Mouse (Mus musculus): ENCODE measurements around the gene Serpina12. TPM values are rescaled to one million over a fixed set of nuclear protein-coding genes. Genes with fewer than 3 reads are reported as not detected.
A peak's percentile ranks its signal among the peaks of the same experiment; 100 is the strongest.

Serpina12 gene
- polyA plus RNA-seq, 3 experiments from 2014 or later = 0.09 to 0.25 TPM; not detected in 1

- ATAC-seq = peak; percentile 28
Measured at GRCm38 (mm10) chr12:104003238-104003612, 41.0 kb downstream of the Serpina12 start.

- no peak for ATAC-seq
Measured at GRCm38 (mm10) chr12:104002569-104003237, 41.5 kb downstream of the Serpina12 start.

GRCm38 (mm10) chr12:104000594-104000993, 43.6 kb downstream of the Serpina12 start:
- ATAC-seq = no peak

- ATAC-seq = no peak
Measured at GRCm38 (mm10) chr12:103999611-104000010, 44.6 kb downstream of the Serpina12 start.

GRCm38 (mm10) chr12:103996513-103996912, 47.7 kb downstream of the Serpina12 start:
- no peak for ATAC-seq

GRCm38 (mm10) chr12:103995292-103996072, 48.8 kb downstream of the Serpina12 start:
- ATAC-seq = peak; percentile 69

- ATAC-seq = no peak
Measured at GRCm38 (mm10) chr12:103992945-103993344, 51.3 kb downstream of the Serpina12 start.

GRCm38 (mm10) chr12:103989857-103990256, 54.4 kb downstream of the Serpina12 start, which contains the start of gene Serpina11:
Gene Serpina11 (minus strand): TSS chr12:103989957.
- ATAC-seq = no peak

- no peak for ATAC-seq
Measured at GRCm38 (mm10) chr12:103989514-103989767, 54.8 kb downstream of the Serpina12 start.

GRCm38 (mm10) chr12:103988754-103989513, 55.3 kb downstream of the Serpina12 start:
- ATAC-seq = no peak

- ATAC-seq = no peak
Measured at GRCm38 (mm10) chr12:103985868-103986267, 58.4 kb downstream of the Serpina12 start.

- no peak for ATAC-seq
Measured at GRCm38 (mm10) chr12:103984935-103985334, 59.3 kb downstream of the Serpina12 start.

- ATAC-seq = no peak
Measured at GRCm38 (mm10) chr12:103981646-103982360, 62.4 kb downstream of the Serpina12 start.

Other genes starting within 250 kb of the Serpina12 start
- not detected for gene Serpina1b, start 214.1 kb downstream of the Serpina12 start, polyA plus RNA-seq (2017; shearing (Covaris generic))
- not detected for gene Serpina1a, start 180.9 kb downstream of the Serpina12 start, polyA plus RNA-seq (2017; shearing (Covaris generic))
- gene Serpina1c, start 139.6 kb downstream of the Serpina12 start, polyA plus RNA-seq (2017; shearing (Covaris generic)) = not detected
- not detected for gene Serpina1e, start 85.5 kb downstream of the Serpina12 start, polyA plus RNA-seq (2017; shearing (Covaris generic))
- not detected for gene Serpina11, start 54.5 kb downstream of the Serpina12 start, polyA plus RNA-seq (2017; shearing (Covaris generic))
- gene Serpina9, start 30.7 kb downstream of the Serpina12 start, polyA plus RNA-seq (2017; shearing (Covaris generic)) = 10 to 100 TPM in 2 of 3 experiments, 1 to 10 TPM in 1; 5.2 to 13.1 (median 10.3) TPM
- not detected for gene Serpina5, start 56.7 kb upstream of the Serpina12 start, polyA plus RNA-seq (2017; shearing (Covaris generic))
- gene Serpina3a, start 68.3 kb upstream of the Serpina12 start, polyA plus RNA-seq (2017; shearing (Covaris generic)) = not detected
- gene Serpina3b, start 83.6 kb upstream of the Serpina12 start, polyA plus RNA-seq (2017; shearing (Covaris generic)) = not detected
- not detected for gene Serpina3c, start 109.4 kb upstream of the Serpina12 start, polyA plus RNA-seq (2017; shearing (Covaris generic))
- 10 to 100 TPM in 2 of 3 experiments, 1 to 10 TPM in 1; 7.8 to 38.7 (median 11.3) TPM for gene Serpina3f, start 170.1 kb upstream of the Serpina12 start, polyA plus RNA-seq (2017; shearing (Covaris generic))
- 100 to 1,000 TPM; 239 to 411 (median 240) TPM for gene Serpina3g, start 191.8 kb upstream of the Serpina12 start, polyA plus RNA-seq (2017; shearing (Covaris generic))
- not detected for gene Serpina3i, start 218.7 kb upstream of the Serpina12 start, polyA plus RNA-seq (2017; shearing (Covaris generic))

Measured in inflammation-experienced regulatory T-cells, adult 6 months (primary cell).